Mouse (Mus musculus): ENCODE measurements at regions not wholly inside any gene's neighbourhood (a gene's known extent, or its start where the extent isn't known, plus 50 kb on each side); places are given as distances from the start of the nearest gene placed in this dataset.

DNA sequence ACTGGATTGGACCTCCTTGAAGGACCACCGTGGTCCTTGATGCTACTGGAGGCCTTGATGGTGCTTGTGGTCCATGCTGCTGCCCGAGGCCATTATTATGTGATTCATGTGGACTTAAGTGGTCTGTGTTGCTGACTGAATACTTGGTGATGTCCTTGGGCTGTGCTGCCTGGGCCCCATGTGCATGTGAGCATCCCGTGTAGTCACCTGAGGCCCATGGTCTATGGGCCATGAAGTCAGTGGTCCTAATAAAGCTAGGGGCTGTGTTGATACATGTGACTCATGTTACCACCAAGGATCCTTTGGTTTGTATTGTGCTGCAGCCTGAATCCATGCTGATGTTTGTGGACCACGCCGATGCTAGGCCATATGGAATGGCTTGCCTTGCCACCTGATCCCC, 456.1 kb upstream of the Zic4 start:
- TF ChIP-seq CTCF (IDR thresholded peaks at IDR 0.05) (no peak), EP300 (IDR thresholded peaks at IDR 0.05) (no peak)
